Mouse (Mus musculus) G1E (cell line): Measurements from ENCODE around the gene Themis2.

Source experiments
- CTCF ChIP-seq: IDR thresholded peaks from 2 replicates; pipeline ENCODE4 v1.5.1; 2012; ENCODE audit warnings: low read depth, low read length, inconsistent platforms, mixed read lengths
- GATA1 ChIP-seq: IDR thresholded peaks from 2 replicates; pipeline ENCODE4 v1.6.1; 2012; ENCODE audit warnings: borderline replicate concordance, low read length, inconsistent platforms, mixed read lengths
- GATA2 ChIP-seq: IDR thresholded peaks from 2 replicates; pipeline ENCODE4 v1.6.1; 2012; ENCODE audit warnings: low read depth, low read length, inconsistent platforms, borderline replicate concordance
- POLR2AphosphoS5 ChIP-seq: IDR thresholded peaks from 2 replicates; pipeline ENCODE4 v1.6.1; 2012; ENCODE audit warnings: low read depth, low read length, inconsistent platforms; ENCODE audit not compliant: insufficient replicate concordance
- TAL1 ChIP-seq: conservative IDR thresholded peaks from 2 replicates; pipeline ENCODE4 v1.6.1; 2012; ENCODE audit warnings: low read depth, low read length, inconsistent platforms, mixed read lengths

DNA sequence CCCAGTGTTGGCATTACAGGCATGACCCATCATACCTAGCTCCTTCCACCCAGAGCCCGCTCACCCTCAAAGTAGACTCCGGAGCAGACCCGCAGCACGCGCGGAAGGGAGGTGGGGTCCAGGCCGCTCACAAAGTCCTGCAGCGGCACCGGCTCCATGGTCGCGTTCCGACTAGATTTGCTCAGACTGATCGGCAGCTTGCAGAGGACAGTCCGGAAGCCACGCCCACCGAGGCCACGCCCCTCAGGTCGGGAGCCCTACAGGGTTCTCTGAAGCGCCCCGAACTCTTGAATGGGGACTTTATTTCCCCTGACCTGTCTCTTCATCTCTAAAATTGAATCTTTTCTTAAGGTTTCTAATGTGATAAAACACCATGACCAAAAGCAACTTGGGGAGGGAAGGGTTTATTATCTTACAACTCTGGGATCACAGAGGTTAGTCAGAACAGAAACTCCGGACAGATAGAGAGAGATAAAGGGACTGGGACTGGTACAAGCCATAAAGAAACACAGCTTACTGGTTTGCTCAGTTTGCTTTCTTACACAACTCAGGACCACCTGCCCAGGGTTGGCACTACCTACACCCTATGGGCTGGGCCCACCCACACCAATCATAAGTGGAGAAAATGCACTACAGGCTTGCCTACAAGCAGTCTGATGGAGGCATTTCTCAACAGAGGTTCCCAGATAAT, at the start of gene Themis2:
- no peak for TF ChIP-seq CTCF
- no peak for TF ChIP-seq TAL1
- no peak for TF ChIP-seq GATA2
- TF ChIP-seq GATA1: no peak
- TF ChIP-seq POLR2AphosphoS5: no peak
